Mouse (Mus musculus): ENCODE data around the gene Ctsa.
"Not testable (repeated sequence)": the region's sequence is repeated elsewhere in the genome, so short reads cannot be mapped to it uniquely, and the experiment has no call there.

The Ctsa gene

GRCm38 (mm10) chr2:164832748-164833301 lies at the start of gene Ctsa:
Ctsa (plus strand) TSS chr2:164832873.
- peak; percentile 84 for DNase-seq (ENCODE audit: low spot score)

GRCm38 (mm10) chr2:164783926-164784581 lies 48.6 kb upstream of the Ctsa start:
- no peak for DNase-seq (ENCODE audit: low spot score)

- no peak for DNase-seq (ENCODE audit: low spot score)
Observed at GRCm38 (mm10) chr2:164784869-164785420, 47.7 kb upstream of the Ctsa start.

GRCm38 (mm10) chr2:164785481-164786387 lies 46.9 kb upstream of the Ctsa start, which contains the start of gene Snx21:
Snx21 (plus strand) TSS chr2:164785823.
- peak; percentile 86 for DNase-seq (ENCODE audit: low spot score)

- no peak for DNase-seq (ENCODE audit: low spot score)
Observed at GRCm38 (mm10) chr2:164786388-164786885, 46.2 kb upstream of the Ctsa start.

GRCm38 (mm10) chr2:164787032-164787431 lies 45.6 kb upstream of the Ctsa start:
- DNase-seq (ENCODE audit: low spot score): no peak

GRCm38 (mm10) chr2:164787779-164788178 lies 44.9 kb upstream of the Ctsa start:
- DNase-seq (ENCODE audit: low spot score): no peak

- DNase-seq (ENCODE audit: low spot score): no peak
Observed at GRCm38 (mm10) chr2:164788411-164788810, 44.3 kb upstream of the Ctsa start.

GRCm38 (mm10) chr2:164790451-164790850 lies 42.2 kb upstream of the Ctsa start:
- no peak for DNase-seq (ENCODE audit: low spot score)

- DNase-seq (ENCODE audit: low spot score): no peak
Observed at GRCm38 (mm10) chr2:164791841-164792261, 40.8 kb upstream of the Ctsa start.

- no peak for DNase-seq (ENCODE audit: low spot score)
Observed at GRCm38 (mm10) chr2:164792400-164793190, 40.1 kb upstream of the Ctsa start.

GRCm38 (mm10) chr2:164793236-164793635 lies 39.4 kb upstream of the Ctsa start:
- DNase-seq (ENCODE audit: low spot score): peak; percentile 64

- DNase-seq (ENCODE audit: low spot score): no peak
Observed at GRCm38 (mm10) chr2:164793772-164794171, 38.9 kb upstream of the Ctsa start.

GRCm38 (mm10) chr2:164794293-164794692 lies 38.4 kb upstream of the Ctsa start:
- peak; percentile 92 for DNase-seq (ENCODE audit: low spot score)

- no peak for DNase-seq (ENCODE audit: low spot score)
Observed at GRCm38 (mm10) chr2:164795868-164796267, 36.8 kb upstream of the Ctsa start.

- DNase-seq (ENCODE audit: low spot score): not testable (repeated sequence)
Observed at GRCm38 (mm10) chr2:164798554-164798953, 34.1 kb upstream of the Ctsa start.

- no peak for DNase-seq (ENCODE audit: low spot score)
Observed at GRCm38 (mm10) chr2:164800252-164801004, 32.2 kb upstream of the Ctsa start.

GRCm38 (mm10) chr2:164803201-164803920 lies 29.3 kb upstream of the Ctsa start:
- DNase-seq (ENCODE audit: low spot score): no peak

GRCm38 (mm10) chr2:164803921-164804313 lies 28.8 kb upstream of the Ctsa start:
- DNase-seq (ENCODE audit: low spot score): no peak

All from layer of hippocampus, adult 11-12 months (tissue).